Mouse (Mus musculus) myocyte (in vitro differentiated cells): ENCODE measurements around the gene Vax1. TPM values are rescaled to one million over a fixed set of nuclear protein-coding genes. Genes with fewer than 3 reads are reported as not detected.

Source experiments
- H3K27me3 ChIP-seq: one replicate; pipeline ENCODE4 v1.6.1; 2011; ENCODE audit not compliant: control insufficient read depth, insufficient read depth, insufficient read length
- H3K36me3 ChIP-seq: one replicate; pipeline ENCODE4 v1.6.1; 2011; ENCODE audit not compliant: control insufficient read depth, insufficient read depth
- H3K4me2 ChIP-seq: one replicate; pipeline ENCODE4 v1.6.1; 2011; ENCODE audit warnings: low read depth, control low read depth
- H3K4me3 ChIP-seq: one replicate; pipeline ENCODE4 v1.5.1; 2011; ENCODE audit warnings: mild to moderate bottlenecking, control low read depth, moderate library complexity
- H3K79me2 ChIP-seq: one replicate; pipeline ENCODE4 v1.6.1; 2011; ENCODE audit not compliant: control insufficient read depth, insufficient read depth
- H3ac ChIP-seq: one replicate; pipeline ENCODE4 v1.6.1; 2011; ENCODE audit not compliant: control insufficient read depth, insufficient read length
- CEBPB ChIP-seq: IDR thresholded peaks from 2 replicates; pipeline ENCODE4 v1.6.1; 2011; ENCODE audit warnings: mild to moderate bottlenecking, moderate library complexity; ENCODE audit not compliant: poor library complexity, insufficient read depth, severe bottlenecking
- E2F4 ChIP-seq: IDR thresholded peaks from one replicate; pipeline ENCODE4 v1.6.1; 2011; ENCODE audit warnings: mild to moderate bottlenecking, control low read depth, moderate library complexity; ENCODE audit not compliant: insufficient read depth
- MAX ChIP-seq: IDR thresholded peaks from one replicate; pipeline ENCODE4 v1.6.1; 2011; ENCODE audit warnings: low read depth, mild to moderate bottlenecking, control low read depth
- MYOD1 ChIP-seq, 3 experiments: IDR thresholded peaks; one replicate each; pipeline ENCODE4 v1.6.1; 2011; ENCODE audit warnings: control low read depth in 2 of 3, low read depth in 2 of 3, mild to moderate bottlenecking in 2 of 3, moderate library complexity in 1 of 3; ENCODE audit not compliant: insufficient read length in 2 of 3, control insufficient read depth in 1 of 3
- MYOG ChIP-seq, 3 experiments: IDR thresholded peaks; one replicate each; pipeline ENCODE4 v1.6.1; 2011; ENCODE audit warnings: control low read depth in 2 of 3, low read depth in 2 of 3, mild to moderate bottlenecking in 2 of 3; ENCODE audit not compliant: insufficient read length in 2 of 3, control insufficient read depth in 1 of 3, insufficient read depth in 1 of 3
- POLR2A ChIP-seq: IDR thresholded peaks from one replicate; pipeline ENCODE4 v1.6.1; 2011; ENCODE audit warnings: low read depth, mild to moderate bottlenecking, control low read depth, moderate library complexity; ENCODE audit not compliant: insufficient read length
- POLR2AphosphoS2 ChIP-seq: IDR thresholded peaks from one replicate; pipeline ENCODE4 v1.6.1; 2011; ENCODE audit warnings: low read depth, control low read depth; ENCODE audit not compliant: insufficient read length
- REST ChIP-seq: IDR thresholded peaks from one replicate; pipeline ENCODE4 v1.6.1; 2011; ENCODE audit warnings: mild to moderate bottlenecking, control low read depth, moderate library complexity; ENCODE audit not compliant: insufficient read depth, insufficient read length
- SRF ChIP-seq: IDR thresholded peaks from one replicate; pipeline ENCODE4 v1.6.1; 2011; ENCODE audit warnings: low read depth; ENCODE audit not compliant: control insufficient read depth, insufficient read length
- TCF12 ChIP-seq: IDR thresholded peaks from one replicate; pipeline ENCODE4 v1.6.1; 2011; ENCODE audit warnings: mild to moderate bottlenecking, control low read depth; ENCODE audit not compliant: poor library complexity, insufficient read depth, severe bottlenecking
- TCF3 ChIP-seq: IDR thresholded peaks from one replicate; pipeline ENCODE4 v1.6.1; 2011; ENCODE audit warnings: low read depth, control low read depth; ENCODE audit not compliant: insufficient read length
- USF1 ChIP-seq: IDR thresholded peaks from one replicate; pipeline ENCODE4 v1.6.1; 2011; ENCODE audit warnings: low read depth, mild to moderate bottlenecking, control low read depth, moderate library complexity
- polyA plus RNA-seq: library from polyadenylated mRNA; unstranded; fragments of >200 nt; fragmentation: generic; extraction: Trizol; gene quantifications from one replicate; pipeline ENCODE4 v1.2.1, GENCODE M21; 2012; ENCODE audit warnings: missing spikeins

The Vax1 gene
- polyA plus RNA-seq, 1 experiment = not detected

- TF ChIP-seq E2F4 (no peak), TCF3 (no peak), MYOG (IDR thresholded peaks at IDR 0.05; ENCODE audit: control insufficient read depth in 1 of 3, insufficient read depth in 1 of 3, insufficient read length in 2 of 3, low read depth in 2 of 3) (no peak), REST (no peak), SRF (no peak), CEBPB (no peak), POLR2A (no peak), MYOD1 (IDR thresholded peaks at IDR 0.05; ENCODE audit: control insufficient read depth in 1 of 3, insufficient read length in 2 of 3, low read depth in 2 of 3) (no peak), USF1 (no peak), MAX (no peak), TCF12 (no peak), POLR2AphosphoS2 (no peak)
- no peaks in the 10 kb centered on the region for H3K79me2 ChIP-seq
- no peaks in the 10 kb centered on the region for H3K36me3 ChIP-seq
- H3ac ChIP-seq = no peak overlapping the region
- H3K27me3 ChIP-seq = peaks cover 51% of the 10 kb centered on the region
- no peak overlapping the region for H3K4me3 ChIP-seq
- H3K4me2 ChIP-seq = no peak overlapping the region
Observed at GRCm38 (mm10) chr19:59165577-59165976, 4.3 kb downstream of the Vax1 start.

- Histone ChIP-seq H3K79me2 (no peaks in the 10 kb centered on the region), H3K36me3 (no peaks in the 10 kb centered on the region), H3ac (no peak overlapping the region), H3K4me2 (no peak overlapping the region), H3K4me3 (no peak overlapping the region), H3K27me3 (peaks cover 46% of the 10 kb centered on the region)
- TF ChIP-seq POLR2A = no peak
- TF ChIP-seq TCF3 = no peak
- no peak for TF ChIP-seq POLR2AphosphoS2
- no peak for TF ChIP-seq MYOD1 (IDR thresholded peaks at IDR 0.05; ENCODE audit: control insufficient read depth in 1 of 3, insufficient read length in 2 of 3, low read depth in 2 of 3)
- TF ChIP-seq REST = no peak
- TF ChIP-seq CEBPB = no peak
- no peak for TF ChIP-seq MYOG (IDR thresholded peaks at IDR 0.05; ENCODE audit: control insufficient read depth in 1 of 3, insufficient read depth in 1 of 3, insufficient read length in 2 of 3, low read depth in 2 of 3)
- TF ChIP-seq SRF = no peak
- TF ChIP-seq TCF12 = no peak
- TF ChIP-seq MAX = no peak
- no peak for TF ChIP-seq E2F4
- TF ChIP-seq USF1 = no peak
Observed at GRCm38 (mm10) chr19:59164896-59165560, 4.8 kb downstream of the Vax1 start.

GRCm38 (mm10) chr19:59164111-59164510, 5.7 kb downstream of the Vax1 start:
- Histone ChIP-seq H3K27me3 (peaks cover 37% of the 10 kb centered on the region), H3K4me2 (no peak overlapping the region), H3K36me3 (no peaks in the 10 kb centered on the region), H3K4me3 (no peak overlapping the region), H3K79me2 (no peaks in the 10 kb centered on the region), H3ac (no peak overlapping the region)
- TF ChIP-seq CEBPB = no peak
- TF ChIP-seq TCF12 = no peak
- no peak for TF ChIP-seq SRF
- TF ChIP-seq TCF3 = no peak
- no peak for TF ChIP-seq E2F4
- TF ChIP-seq REST = no peak
- TF ChIP-seq MYOG (IDR thresholded peaks at IDR 0.05; ENCODE audit: control insufficient read depth in 1 of 3, insufficient read depth in 1 of 3, insufficient read length in 2 of 3, low read depth in 2 of 3) = no peak
- TF ChIP-seq USF1 = no peak
- TF ChIP-seq MAX = no peak
- TF ChIP-seq POLR2A = no peak
- no peak for TF ChIP-seq POLR2AphosphoS2
- no peak for TF ChIP-seq MYOD1 (IDR thresholded peaks at IDR 0.05; ENCODE audit: control insufficient read depth in 1 of 3, insufficient read length in 2 of 3, low read depth in 2 of 3)

GRCm38 (mm10) chr19:59156702-59157101, 13.2 kb downstream of the Vax1 start:
- no peaks in the 10 kb centered on the region for H3K36me3 ChIP-seq
- H3K4me3 ChIP-seq = no peak overlapping the region
- no peak overlapping the region for H3K4me2 ChIP-seq
- no peaks in the 10 kb centered on the region for H3K79me2 ChIP-seq
- no peak overlapping the region for H3ac ChIP-seq
- TF ChIP-seq TCF12 = no peak
- TF ChIP-seq POLR2AphosphoS2 = no peak
- TF ChIP-seq CEBPB = no peak
- TF ChIP-seq POLR2A = no peak
- TF ChIP-seq E2F4 = no peak
- no peak for TF ChIP-seq MYOG (IDR thresholded peaks at IDR 0.05; ENCODE audit: control insufficient read depth in 1 of 3, insufficient read depth in 1 of 3, insufficient read length in 2 of 3, low read depth in 2 of 3)
- no peak for TF ChIP-seq USF1
- no peak for TF ChIP-seq REST
- no peak for TF ChIP-seq SRF
- TF ChIP-seq MYOD1 (IDR thresholded peaks at IDR 0.05; ENCODE audit: control insufficient read depth in 1 of 3, insufficient read length in 2 of 3, low read depth in 2 of 3) = no peak
- no peak for TF ChIP-seq MAX
- no peak for TF ChIP-seq TCF3
- H3K27me3 ChIP-seq = no peaks in the 10 kb centered on the region

- H3K4me2 ChIP-seq = no peak overlapping the region
- H3ac ChIP-seq = no peak overlapping the region
- H3K27me3 ChIP-seq = no peaks in the 10 kb centered on the region
- H3K4me3 ChIP-seq = no peak overlapping the region
- no peaks in the 10 kb centered on the region for H3K36me3 ChIP-seq
- no peaks in the 10 kb centered on the region for H3K79me2 ChIP-seq
- TF ChIP-seq POLR2AphosphoS2 (no peak), MYOG (IDR thresholded peaks at IDR 0.05; ENCODE audit: control insufficient read depth in 1 of 3, insufficient read depth in 1 of 3, insufficient read length in 2 of 3, low read depth in 2 of 3) (no peak), CEBPB (no peak), USF1 (no peak), SRF (no peak), E2F4 (no peak), MYOD1 (IDR thresholded peaks at IDR 0.05; ENCODE audit: control insufficient read depth in 1 of 3, insufficient read length in 2 of 3, low read depth in 2 of 3) (no peak)
Observed at GRCm38 (mm10) chr19:59154171-59154570, 15.7 kb downstream of the Vax1 start.
